Mouse (Mus musculus): Measurements from ENCODE around the gene Fam160a2. TPM values are rescaled to one million over a fixed set of nuclear protein-coding genes. Genes with fewer than 3 reads are reported as not detected.

Fam160a2 gene
- 39.0 and 42.2 TPM in 2 replicates for polyA plus RNA-seq (2014; fragmentation: Nextera tagmentation; extraction: Ambion mirVana)

DNA sequence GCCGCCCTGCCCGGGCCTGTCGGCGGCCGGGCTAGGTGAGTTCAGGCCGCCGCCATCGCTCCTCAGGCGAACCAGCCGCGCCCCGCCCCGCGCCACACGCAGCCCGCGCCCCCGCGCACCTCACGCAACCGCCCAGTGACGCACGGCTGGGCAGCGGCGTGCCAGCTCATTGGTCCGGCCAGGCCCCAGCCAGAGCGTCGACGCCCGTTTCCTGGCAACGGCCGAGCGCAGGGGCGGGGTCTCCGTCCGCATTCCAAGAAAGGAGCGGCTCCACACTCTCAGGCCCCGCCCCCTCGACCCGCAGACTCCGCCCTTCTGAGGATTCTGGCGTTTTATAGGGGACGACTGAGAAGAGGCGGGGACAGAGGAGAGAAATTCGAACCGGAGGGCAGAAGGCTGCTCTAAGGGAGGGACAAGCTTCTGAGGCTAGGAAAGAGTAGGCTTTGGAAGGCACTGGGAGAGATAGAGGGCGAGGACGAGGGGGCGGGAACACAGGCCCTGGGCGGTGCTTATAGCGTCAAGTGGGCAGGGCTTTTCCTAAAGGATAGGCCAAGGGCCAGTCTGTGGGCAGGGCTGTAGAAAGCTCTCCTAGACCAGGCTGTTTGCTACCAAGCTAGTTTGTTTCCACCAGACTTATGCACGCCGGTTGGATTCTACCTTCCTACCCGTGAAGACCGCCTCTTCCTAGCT is at the start of gene Fam160a2:
Gene Fam160a2, minus strand, starts transcription at position 120 of the 690 bp plus-strand sequence.
- Histone ChIP-seq H3K4me3 (replicated peaks; ENCODE audit: low read length) (peak within 1 kb of the TSS; percentile 71), H3K4me2 (replicated peaks) (peak within 1 kb of the TSS; percentile 74), H3K27me3 (ENCODE audit: control insufficient read depth, insufficient read depth, low read length) (no peaks in the 10 kb centered on the region), H3K9me3 (ENCODE audit: control insufficient read depth, low read length) (no peaks in the 10 kb centered on the region), H3K4me1 (replicated peaks; ENCODE audit: control insufficient read depth, insufficient read depth, low read length) (peaks cover 14% of the 10 kb centered on the region), H3K9ac (peak within 1 kb of the TSS; percentile 82), H3K36me3 (replicated peaks; ENCODE audit: control insufficient read depth, insufficient read depth) (0 out of 2 replicates have a peak, but pooled peaks cover 5% of the 10 kb centered on the region), H3K27ac (peak within 1 kb of the TSS; percentile 83)
- under 1% methylated on average over 55 of the region's 55 CpGs for WGBS
- ATAC-seq (ENCODE audit: low FRiP score) (peak; percentile 99), DNase-seq (ENCODE audit: low spot score) (peak; percentile 99)

DNA sequence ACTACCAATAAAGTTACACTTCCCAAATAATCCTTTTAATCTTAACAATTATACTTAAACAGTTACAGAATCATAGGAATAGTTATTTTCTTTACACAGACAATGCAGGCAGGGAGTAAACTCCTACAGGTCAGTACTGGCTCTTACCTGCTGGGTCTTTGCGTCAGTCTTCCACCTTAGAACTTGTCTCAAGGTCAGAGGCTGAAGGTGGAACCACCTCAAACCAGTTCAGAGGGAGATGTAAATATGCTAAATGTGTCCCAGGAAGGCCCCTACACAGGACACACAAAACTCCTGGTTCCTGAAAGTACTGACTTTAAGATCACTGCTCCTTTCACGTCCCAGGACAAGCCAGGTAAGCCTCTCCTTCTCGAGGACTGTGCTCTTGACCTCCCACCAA is 45.2 kb upstream of the Fam160a2 start:
- H3K9me3 ChIP-seq (ENCODE audit: control insufficient read depth, low read length), result no peaks in the 10 kb centered on the region
- 75% methylated on average over 3 of the region's 3 CpGs for WGBS
- no peak overlapping the region for H3K9ac ChIP-seq
- H3K4me2 ChIP-seq (replicated peaks), result no peak overlapping the region
- no peaks in the 10 kb centered on the region for H3K36me3 ChIP-seq (replicated peaks; ENCODE audit: control insufficient read depth, insufficient read depth)
- DNase-seq (ENCODE audit: low spot score) (no peak), ATAC-seq (ENCODE audit: low FRiP score) (no peak)
- no peaks in the 10 kb centered on the region for H3K4me1 ChIP-seq (replicated peaks; ENCODE audit: control insufficient read depth, insufficient read depth, low read length)
- no peak overlapping the region for H3K27ac ChIP-seq
- no peak overlapping the region for H3K4me3 ChIP-seq (replicated peaks; ENCODE audit: low read length)
- H3K27me3 ChIP-seq (ENCODE audit: control insufficient read depth, insufficient read depth, low read length), result no peaks in the 10 kb centered on the region

DNA sequence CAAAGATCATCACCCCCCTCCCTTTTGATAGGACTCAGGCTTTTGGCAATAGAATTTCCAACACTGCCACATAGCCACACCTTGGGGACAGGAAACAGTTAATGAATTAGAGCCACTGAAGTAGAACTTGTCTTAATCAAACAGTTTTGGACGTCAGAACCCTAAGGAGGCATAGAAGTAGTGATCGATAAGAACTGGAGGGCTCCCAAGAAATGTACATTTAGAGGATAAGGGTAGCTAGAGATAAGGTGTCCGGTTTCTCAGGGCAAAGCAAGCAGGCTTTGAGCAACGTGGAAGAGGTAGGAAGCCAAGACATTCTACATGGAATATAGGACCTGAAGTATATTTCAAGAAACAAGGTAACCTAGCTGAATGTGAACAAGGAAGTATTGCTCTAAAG is 41.6 kb upstream of the Fam160a2 start:
- H3K9ac ChIP-seq, result no peak overlapping the region
- H3K27me3 ChIP-seq (ENCODE audit: control insufficient read depth, insufficient read depth, low read length), result no peaks in the 10 kb centered on the region
- DNase-seq (ENCODE audit: low spot score) (no peak), ATAC-seq (ENCODE audit: low FRiP score) (no peak)
- 61% methylated on average over 4 of the region's 4 CpGs for WGBS
- no peaks in the 10 kb centered on the region for H3K4me1 ChIP-seq (replicated peaks; ENCODE audit: control insufficient read depth, insufficient read depth, low read length)
- no peaks in the 10 kb centered on the region for H3K9me3 ChIP-seq (ENCODE audit: control insufficient read depth, low read length)
- H3K4me3 ChIP-seq (replicated peaks; ENCODE audit: low read length), result no peak overlapping the region
- no peak overlapping the region for H3K27ac ChIP-seq
- no peaks in the 10 kb centered on the region for H3K36me3 ChIP-seq (replicated peaks; ENCODE audit: control insufficient read depth, insufficient read depth)
- H3K4me2 ChIP-seq (replicated peaks), result no peak overlapping the region

DNA sequence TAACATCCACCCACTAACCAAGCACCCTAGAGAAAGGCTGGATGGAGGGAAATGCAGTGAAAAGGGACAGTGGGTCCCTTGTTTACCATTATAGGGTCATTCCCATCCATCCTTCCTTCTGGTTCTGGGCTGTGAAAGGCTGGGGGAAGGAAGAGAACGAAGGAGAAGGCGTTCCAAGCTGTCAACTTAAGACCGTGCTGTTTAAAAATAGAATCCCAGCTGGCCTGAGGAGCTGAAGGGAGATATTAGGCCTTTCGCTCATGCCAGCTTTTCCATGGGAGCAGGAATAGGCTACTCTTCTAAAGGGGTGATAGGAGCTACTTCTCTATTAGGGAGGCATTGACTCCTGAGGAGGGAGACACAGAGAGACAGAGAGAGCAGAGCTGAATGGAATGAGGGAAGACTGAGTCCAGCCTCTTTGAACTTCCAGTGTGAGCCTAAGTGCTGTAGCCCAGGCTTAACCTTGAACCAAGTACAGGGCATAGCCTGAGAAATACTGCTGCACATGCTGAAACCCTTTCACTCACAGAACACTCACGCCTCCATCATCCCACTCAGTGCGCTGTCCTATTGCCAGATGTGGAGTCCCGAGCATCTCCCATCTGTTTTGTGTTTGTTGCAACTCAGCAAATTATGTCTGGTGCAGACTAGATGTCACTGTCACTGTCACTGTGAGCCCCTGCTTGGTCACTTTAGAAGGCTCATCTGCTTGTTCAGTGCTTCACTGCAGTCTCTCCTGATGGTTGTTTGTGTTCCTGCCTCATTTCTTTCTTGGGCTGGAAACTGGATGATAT is 38.3 kb upstream of the Fam160a2 start:
- Histone ChIP-seq H3K9me3 (ENCODE audit: control insufficient read depth, low read length) (no peaks in the 10 kb centered on the region), H3K36me3 (replicated peaks; ENCODE audit: control insufficient read depth, insufficient read depth) (no peaks in the 10 kb centered on the region), H3K4me2 (replicated peaks) (no peak overlapping the region), H3K4me3 (replicated peaks; ENCODE audit: low read length) (no peak overlapping the region), H3K27ac (no peak overlapping the region), H3K9ac (no peak overlapping the region), H3K4me1 (replicated peaks; ENCODE audit: control insufficient read depth, insufficient read depth, low read length) (no peaks in the 10 kb centered on the region), H3K27me3 (ENCODE audit: control insufficient read depth, insufficient read depth, low read length) (no peaks in the 10 kb centered on the region)
- DNase-seq (ENCODE audit: low spot score) (no peak), ATAC-seq (ENCODE audit: low FRiP score) (no peak)
- 84% methylated on average over 7 of the region's 7 CpGs for WGBS

DNA sequence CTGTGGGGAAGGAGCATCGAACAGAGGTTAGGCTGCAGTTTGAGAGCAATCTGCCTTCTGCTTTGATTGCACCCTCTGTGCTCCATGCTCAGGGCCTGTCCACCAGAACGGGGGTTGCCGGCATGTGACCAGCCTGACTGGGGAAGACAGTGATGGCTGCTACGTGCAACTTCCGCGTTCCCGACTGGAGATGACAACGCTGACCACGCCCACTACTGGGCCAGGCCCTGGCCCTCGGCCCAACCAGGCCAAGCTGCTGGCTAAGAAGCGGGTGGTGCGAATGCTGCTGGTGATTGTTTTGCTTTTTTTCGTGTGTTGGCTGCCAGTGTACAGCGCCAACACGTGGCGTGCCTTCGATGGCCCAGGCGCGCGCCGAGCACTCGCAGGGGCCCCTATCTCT is 34.9 kb upstream of the Fam160a2 start:
- 81% methylated on average over 22 of the region's 22 CpGs for WGBS
- Histone ChIP-seq H3K4me1 (replicated peaks; ENCODE audit: control insufficient read depth, insufficient read depth, low read length) (no peaks in the 10 kb centered on the region), H3K27me3 (ENCODE audit: control insufficient read depth, insufficient read depth, low read length) (no peaks in the 10 kb centered on the region), H3K36me3 (replicated peaks; ENCODE audit: control insufficient read depth, insufficient read depth) (no peaks in the 10 kb centered on the region), H3K9ac (no peak overlapping the region), H3K4me3 (replicated peaks; ENCODE audit: low read length) (no peak overlapping the region), H3K4me2 (replicated peaks) (no peak overlapping the region), H3K27ac (no peak overlapping the region), H3K9me3 (ENCODE audit: control insufficient read depth, low read length) (no peaks in the 10 kb centered on the region)
- ATAC-seq (ENCODE audit: low FRiP score) (no peak; the same call in 1 of the 2 replicates), DNase-seq (ENCODE audit: low spot score) (no peak)

DNA sequence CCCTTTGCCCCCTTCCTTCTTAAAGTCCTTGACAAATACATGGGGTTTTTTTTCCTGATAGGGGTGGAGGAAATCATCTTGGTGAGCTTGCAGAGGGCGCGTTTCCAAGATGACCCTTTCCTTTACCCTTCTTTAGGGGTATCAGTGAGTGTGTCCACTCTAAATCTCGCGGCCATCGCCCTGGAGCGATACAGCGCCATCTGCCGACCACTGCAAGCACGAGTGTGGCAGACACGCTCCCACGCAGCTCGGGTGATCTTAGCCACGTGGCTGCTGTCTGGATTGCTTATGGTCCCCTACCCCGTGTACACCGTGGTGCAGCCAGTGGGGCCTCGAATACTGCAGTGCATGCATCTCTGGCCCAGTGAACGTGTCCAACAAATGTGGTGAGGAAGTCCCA is 34.0 kb upstream of the Fam160a2 start:
- H3K9me3 ChIP-seq (ENCODE audit: control insufficient read depth, low read length), result no peaks in the 10 kb centered on the region
- no peaks in the 10 kb centered on the region for H3K36me3 ChIP-seq (replicated peaks; ENCODE audit: control insufficient read depth, insufficient read depth)
- no peak for DNase-seq (ENCODE audit: low spot score)
- no peak overlapping the region for H3K4me2 ChIP-seq (replicated peaks)
- no peak overlapping the region for H3K4me3 ChIP-seq (replicated peaks; ENCODE audit: low read length)
- no peaks in the 10 kb centered on the region for H3K4me1 ChIP-seq (replicated peaks; ENCODE audit: control insufficient read depth, insufficient read depth, low read length)
- no peak for ATAC-seq (ENCODE audit: low FRiP score)
- no peak overlapping the region for H3K9ac ChIP-seq
- no peak overlapping the region for H3K27ac ChIP-seq
- WGBS, result 80% methylated on average over 17 of the region's 17 CpGs
- H3K27me3 ChIP-seq (ENCODE audit: control insufficient read depth, insufficient read depth, low read length), result no peaks in the 10 kb centered on the region

DNA sequence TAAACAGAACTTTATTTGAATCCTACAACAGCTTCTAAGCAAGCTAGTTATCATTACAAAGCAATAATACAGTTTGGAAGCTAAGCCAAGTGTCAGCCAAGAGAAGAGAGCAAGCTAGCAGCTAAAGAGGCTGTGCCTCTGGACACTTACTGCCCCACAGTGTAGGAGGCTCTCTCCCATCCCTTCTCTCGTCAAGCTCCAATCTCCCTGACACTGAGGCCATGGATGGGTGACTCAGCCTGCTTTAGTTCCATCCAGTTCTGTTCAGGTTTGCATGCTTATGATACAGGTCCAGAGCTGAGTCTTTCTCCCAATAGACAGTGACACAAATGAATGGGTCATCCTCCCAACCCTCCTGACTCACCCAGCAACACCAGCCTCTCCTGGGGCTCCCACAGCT is 32.2 kb upstream of the Fam160a2 start:
- Histone ChIP-seq H3K4me2 (replicated peaks) (no peak overlapping the region), H3K9me3 (ENCODE audit: control insufficient read depth, low read length) (no peaks in the 10 kb centered on the region), H3K4me3 (replicated peaks; ENCODE audit: low read length) (no peak overlapping the region), H3K9ac (no peak overlapping the region), H3K4me1 (replicated peaks; ENCODE audit: control insufficient read depth, insufficient read depth, low read length) (no peaks in the 10 kb centered on the region), H3K27ac (no peak overlapping the region), H3K27me3 (ENCODE audit: control insufficient read depth, insufficient read depth, low read length) (no peaks in the 10 kb centered on the region; the same call in 1 of the 2 replicates), H3K36me3 (replicated peaks; ENCODE audit: control insufficient read depth, insufficient read depth) (no peaks in the 10 kb centered on the region)
- DNase-seq (ENCODE audit: low spot score) (no peak), ATAC-seq (ENCODE audit: low FRiP score) (no peak)
- 53% methylated on average over 1 of the region's 1 CpGs for WGBS

DNA sequence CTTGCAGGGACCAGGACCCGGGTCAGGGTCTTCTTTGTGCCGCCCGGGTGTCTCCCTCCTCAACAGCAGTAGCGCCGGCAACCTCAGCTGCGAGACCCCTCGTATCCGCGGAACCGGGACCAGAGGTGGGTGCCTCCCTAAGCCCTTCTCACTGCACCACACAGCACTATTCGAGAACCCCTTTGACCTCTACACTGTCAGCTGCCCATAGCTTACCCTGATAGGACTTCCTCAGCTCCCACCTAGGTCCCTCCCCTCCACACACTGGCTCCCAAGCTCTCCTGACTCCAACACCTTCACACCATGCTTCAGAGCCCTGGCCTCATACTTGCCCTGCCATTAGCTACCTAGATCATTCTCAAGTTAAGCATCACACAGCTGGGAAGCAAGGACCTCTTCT is 26.2 kb upstream of the Fam160a2 start:
- 0% methylated on average over 11 of the region's 11 CpGs for WGBS
- H3K36me3 ChIP-seq (replicated peaks; ENCODE audit: control insufficient read depth, insufficient read depth), result no peaks in the 10 kb centered on the region
- H3K4me2 ChIP-seq (replicated peaks), result peak overlapping the region; percentile 90
- peak overlapping the region; percentile 69 for H3K9ac ChIP-seq
- H3K27ac ChIP-seq, result no peak overlapping the region
- H3K27me3 ChIP-seq (ENCODE audit: control insufficient read depth, insufficient read depth, low read length), result peaks cover 19% of the 10 kb centered on the region
- no peaks in the 10 kb centered on the region for H3K9me3 ChIP-seq (ENCODE audit: control insufficient read depth, low read length)
- H3K4me3 ChIP-seq (replicated peaks; ENCODE audit: low read length), result peak overlapping the region; percentile 62
- DNase-seq (ENCODE audit: low spot score) (no peak), ATAC-seq (ENCODE audit: low FRiP score) (peak; percentile 54)
- peaks cover 4% of the 10 kb centered on the region; the same call in 1 of the 2 replicates for H3K4me1 ChIP-seq (replicated peaks; ENCODE audit: control insufficient read depth, insufficient read depth, low read length)

DNA sequence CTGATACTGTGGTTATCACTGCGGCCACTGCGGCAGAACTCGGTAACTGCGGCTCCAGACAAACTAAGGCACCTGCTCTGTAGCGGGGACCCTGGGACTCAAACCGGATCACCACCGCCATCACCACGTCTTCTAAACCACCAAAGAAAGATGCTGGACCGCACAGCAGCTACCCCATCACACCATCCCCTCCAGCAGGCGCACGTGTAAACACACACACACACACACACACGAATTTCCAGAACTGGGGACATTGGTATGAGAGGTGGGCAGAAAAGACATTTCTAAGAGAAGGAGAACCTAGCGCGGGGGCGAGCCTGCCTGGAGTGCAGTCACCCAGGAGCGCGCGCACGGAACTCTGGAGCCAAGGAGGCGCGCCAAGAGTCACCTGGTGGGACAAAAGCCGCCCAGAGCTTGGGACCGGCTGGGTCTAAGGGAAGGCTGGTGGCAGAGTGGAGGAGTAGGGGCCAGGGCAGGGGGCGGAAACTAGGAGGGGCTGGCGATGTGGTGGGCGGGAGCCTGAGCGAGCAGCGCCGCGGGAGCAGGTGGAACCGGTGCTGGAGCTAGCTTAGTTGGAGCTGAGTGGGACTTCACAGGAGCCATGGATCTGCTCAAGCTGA is 25.7 kb upstream of the Fam160a2 start, which contains the start of gene Cckbr:
Gene Cckbr, plus strand, starts transcription at position 308 of the 620 bp plus-strand sequence.
- H3K4me2 ChIP-seq (replicated peaks), result peak within 1 kb of the TSS; percentile 90
- H3K9ac ChIP-seq, result peak within 1 kb of the TSS; percentile 69
- DNase-seq (ENCODE audit: low spot score), result peak; percentile 50
- peak; percentile 82 for ATAC-seq (ENCODE audit: low FRiP score)
- H3K9me3 ChIP-seq (ENCODE audit: control insufficient read depth, low read length), result no peaks in the 10 kb centered on the region
- H3K36me3 ChIP-seq (replicated peaks; ENCODE audit: control insufficient read depth, insufficient read depth), result no peaks in the 10 kb centered on the region
- peaks cover 4% of the 10 kb centered on the region; the same call in 1 of the 2 replicates for H3K4me1 ChIP-seq (replicated peaks; ENCODE audit: control insufficient read depth, insufficient read depth, low read length)
- H3K27me3 ChIP-seq (ENCODE audit: control insufficient read depth, insufficient read depth, low read length), result peaks cover 19% of the 10 kb centered on the region
- H3K27ac ChIP-seq, result no peak within 1 kb of the TSS
- WGBS, result 2% methylated on average over 31 of the region's 31 CpGs
- H3K4me3 ChIP-seq (replicated peaks; ENCODE audit: low read length), result peak within 1 kb of the TSS; percentile 62
